Mouse (Mus musculus) lung, postnatal 10 days (tissue): Measurements from ENCODE around the gene Dpagt1.
"Not testable (repeated sequence)": the region's sequence is repeated elsewhere in the genome, so short reads cannot be mapped to it uniquely, and the experiment has no call there.

ENCODE experiments used
- DNase-seq: peaks from one replicate; pipeline ENCODE4 v3.0.0; 2021

The Dpagt1 gene

GRCm38 (mm10) chr9:44325768-44326370 is at the start of gene Dpagt1:
TSS of gene Dpagt1 (plus strand) at chr9:44326019.
- DNase-seq: no peak

DNA sequence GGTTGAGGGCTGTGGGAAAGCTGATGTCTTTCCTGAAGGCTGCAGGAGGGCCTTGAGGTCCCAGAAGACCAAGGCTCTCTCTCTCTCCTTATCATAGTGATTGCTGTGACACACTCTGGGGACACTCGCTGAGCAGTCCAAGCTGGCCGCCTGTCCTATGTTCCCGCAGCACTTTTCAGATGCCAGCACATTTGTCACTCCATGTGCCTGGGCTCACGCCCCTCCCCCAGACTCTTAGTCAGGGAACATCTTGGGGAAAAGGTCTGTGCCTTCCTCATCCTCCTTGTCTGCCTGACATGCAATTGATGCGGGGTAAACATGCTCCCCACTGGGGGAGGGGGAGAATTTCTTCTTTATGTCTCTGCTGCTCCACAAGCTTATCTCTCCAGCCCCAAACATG is 42.6 kb upstream of the Dpagt1 start:
- DNase-seq: no peak

DNA sequence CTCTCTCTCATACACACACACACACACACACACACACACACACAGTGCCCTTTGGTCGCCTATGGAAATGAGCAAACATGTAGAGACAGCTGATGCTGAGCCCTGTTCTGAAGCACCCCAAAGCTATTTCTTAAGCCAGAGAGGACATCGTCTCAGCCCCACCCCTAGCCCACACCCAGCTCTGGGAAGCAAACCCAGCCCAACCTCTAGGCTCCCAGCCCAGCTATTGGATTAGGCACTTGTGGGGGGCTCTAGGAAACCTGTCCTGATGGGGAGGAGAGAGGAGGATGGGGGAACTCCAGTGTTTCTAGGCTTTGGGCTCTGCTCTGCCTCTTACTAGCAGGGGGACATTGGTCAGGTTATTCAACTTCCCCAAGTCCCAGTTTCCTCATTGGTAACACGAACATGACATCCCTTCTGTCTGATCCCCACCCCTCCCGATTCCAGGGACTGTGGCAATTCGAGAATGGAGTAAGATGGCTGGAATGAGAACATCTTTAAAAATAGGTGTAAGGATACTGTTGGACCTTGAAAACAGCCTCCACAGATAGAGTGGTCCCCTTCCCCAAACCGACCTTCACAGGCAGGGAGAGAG is 39.5 kb upstream of the Dpagt1 start:
- DNase-seq: peak; percentile 19

DNA sequence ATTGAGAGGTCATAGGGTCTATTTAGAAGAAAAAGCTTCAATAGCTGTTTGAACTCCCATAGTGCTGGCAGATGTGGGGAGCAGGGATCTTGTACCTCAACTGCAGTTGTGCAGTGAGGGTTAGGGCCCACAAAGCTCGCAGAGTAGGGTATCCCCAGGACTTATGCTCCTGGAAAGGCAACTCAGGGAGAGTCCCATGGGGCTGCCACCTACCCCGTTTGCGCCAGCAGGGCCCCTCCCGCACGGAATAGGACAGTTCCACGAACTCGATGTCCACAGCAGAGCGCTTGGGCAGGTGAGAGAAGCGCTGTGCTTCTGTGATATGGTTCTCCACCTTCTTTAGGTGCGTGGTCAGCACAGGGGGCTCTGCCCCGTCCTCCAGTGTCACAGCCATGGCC is 38.8 kb upstream of the Dpagt1 start:
- DNase-seq: no peak

- DNase-seq: peak; percentile 37
Measured at GRCm38 (mm10) chr9:44287401-44288075, 38.3 kb upstream of the Dpagt1 start.

- DNase-seq: peak; percentile 21
Measured at GRCm38 (mm10) chr9:44288076-44288958, 37.5 kb upstream of the Dpagt1 start, which contains the start of gene Abcg4. TSS of gene Abcg4 (minus strand) at chr9:44288615.

DNA sequence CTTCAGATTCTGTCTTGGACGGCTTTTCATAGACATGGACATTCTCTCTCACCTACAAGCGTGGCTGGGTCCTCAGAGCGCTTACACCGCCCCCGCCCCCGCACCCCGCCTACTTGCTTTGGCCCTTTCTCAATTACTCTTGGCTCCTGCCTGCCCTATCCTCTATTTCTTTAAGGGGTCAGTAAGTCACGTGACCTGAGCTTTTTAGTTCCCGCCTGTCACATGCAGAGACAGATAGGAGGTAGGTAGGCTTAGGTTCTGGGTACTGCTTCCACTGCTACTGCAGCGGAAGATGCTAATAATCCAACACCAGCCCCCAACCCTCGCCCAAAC is 36.9 kb upstream of the Dpagt1 start:
- DNase-seq: no peak

- peak; percentile 61 for DNase-seq
Measured at GRCm38 (mm10) chr9:44292490-44292889, 33.3 kb upstream of the Dpagt1 start.

DNA sequence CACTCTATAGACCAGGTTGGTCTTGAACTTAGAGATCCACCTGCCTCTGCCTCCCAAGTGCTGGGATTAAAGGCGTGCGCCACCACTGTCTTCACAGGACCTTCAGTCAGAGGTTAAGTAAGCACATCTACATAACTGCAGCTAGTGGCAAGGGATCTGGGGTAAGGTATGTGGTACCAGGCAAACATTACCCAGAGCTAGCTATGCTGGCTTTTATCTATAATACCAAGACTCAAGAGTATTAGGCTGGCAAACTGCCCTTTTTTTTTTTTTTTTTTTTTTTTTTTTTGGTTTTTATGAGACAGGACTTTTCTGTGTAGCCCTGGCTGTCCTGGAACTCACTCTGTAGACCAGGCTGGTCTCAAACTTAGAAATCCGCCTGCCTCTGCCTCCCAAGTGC is 25.8 kb upstream of the Dpagt1 start:
- not testable (repeated sequence) for DNase-seq

GRCm38 (mm10) chr9:44305466-44306079 is 20.2 kb upstream of the Dpagt1 start, which contains the start of gene Hinfp:
TSS of gene Hinfp (minus strand) at chr9:44305671.
- peak; percentile 99 for DNase-seq

- DNase-seq: no peak
Measured at GRCm38 (mm10) chr9:44306532-44306931, 19.3 kb upstream of the Dpagt1 start.

- no peak for DNase-seq
Measured at GRCm38 (mm10) chr9:44307248-44307647, 18.6 kb upstream of the Dpagt1 start.

DNA sequence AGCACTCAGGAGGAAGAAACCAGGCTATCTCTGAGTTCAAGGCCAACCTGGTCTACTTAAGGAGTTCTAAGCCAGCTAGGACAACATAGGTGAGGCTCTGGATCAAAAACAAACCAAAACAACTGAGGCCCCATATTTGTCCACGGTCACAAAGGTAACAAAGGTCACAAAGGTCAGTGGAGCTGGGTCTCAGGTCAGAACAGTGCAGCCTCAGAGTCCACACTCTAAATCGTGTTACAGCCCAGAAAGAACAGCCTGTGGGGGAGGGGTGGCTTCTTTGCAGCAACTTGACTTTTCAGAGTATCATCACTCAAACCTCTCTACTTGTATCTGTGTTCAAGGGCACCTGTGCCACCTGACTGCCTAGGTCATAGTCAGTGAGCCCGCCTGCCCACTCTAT is 16.1 kb upstream of the Dpagt1 start:
- no peak for DNase-seq

DNA sequence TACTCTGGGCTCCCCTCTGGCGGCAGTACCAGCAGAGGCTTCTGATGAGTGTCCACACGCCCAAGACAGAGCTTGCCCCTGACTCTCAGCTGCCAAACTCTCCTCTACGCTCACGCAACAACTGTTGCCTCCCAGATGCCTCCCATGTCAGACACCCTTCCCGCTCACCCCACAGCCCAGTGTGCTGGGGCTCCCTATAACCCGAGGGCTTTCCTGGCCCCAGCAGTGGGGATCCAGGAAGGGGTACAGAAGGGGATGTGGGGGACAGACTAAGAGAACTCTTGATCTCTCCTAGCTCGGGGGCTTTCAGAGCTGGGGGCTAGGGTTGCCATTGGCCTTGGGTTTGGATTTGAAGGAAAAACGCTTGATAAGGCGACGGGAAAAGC is 15.1 kb upstream of the Dpagt1 start:
- no peak for DNase-seq

DNA sequence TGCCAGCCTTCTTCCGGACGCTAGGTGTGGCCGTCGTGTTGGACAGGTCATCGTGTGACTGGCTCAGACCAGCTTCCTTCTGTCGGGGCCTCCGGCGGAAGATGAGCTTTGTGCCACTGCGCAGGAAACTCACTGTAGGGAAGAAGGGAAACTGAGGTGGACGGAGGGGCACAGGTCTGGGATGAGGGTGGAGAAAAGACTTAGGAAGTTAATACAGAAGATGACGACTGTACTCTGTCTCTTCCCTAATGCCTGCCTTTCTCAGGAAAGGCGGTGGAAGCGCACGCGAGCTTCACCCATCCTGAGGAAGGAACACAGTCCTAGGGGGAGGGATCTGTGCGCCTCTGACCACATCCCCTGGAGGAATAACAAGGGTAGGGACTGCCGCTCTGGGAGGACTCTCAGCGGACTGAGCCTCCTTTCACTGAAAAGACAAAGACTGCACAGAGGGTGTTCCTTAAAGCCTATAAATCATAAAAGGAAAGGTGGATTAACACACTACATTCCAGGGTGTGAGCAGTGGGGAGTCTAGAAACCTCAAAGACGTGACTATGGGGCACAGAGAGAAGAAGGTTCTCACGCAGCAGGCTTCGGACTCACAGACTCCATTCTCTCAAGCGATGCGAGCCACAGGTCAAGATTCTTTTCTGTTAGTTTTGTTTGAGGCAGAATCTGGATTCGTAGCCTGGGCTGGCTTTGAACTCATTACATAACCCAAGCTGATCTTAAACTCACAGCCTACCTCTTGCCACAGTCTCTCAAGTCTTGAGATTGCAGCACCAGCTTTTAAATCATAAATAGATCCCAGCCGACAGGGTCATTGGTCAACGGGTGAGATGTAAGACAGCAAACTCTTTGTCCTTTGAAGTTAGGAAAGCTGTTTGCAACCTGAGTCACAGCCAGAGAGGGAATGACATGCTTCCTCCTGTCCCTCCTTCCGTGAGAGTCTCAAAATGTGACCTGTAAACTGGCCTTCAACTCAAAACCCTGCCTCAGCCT is 14.4 kb upstream of the Dpagt1 start:
- DNase-seq: peak; percentile 68

DNA sequence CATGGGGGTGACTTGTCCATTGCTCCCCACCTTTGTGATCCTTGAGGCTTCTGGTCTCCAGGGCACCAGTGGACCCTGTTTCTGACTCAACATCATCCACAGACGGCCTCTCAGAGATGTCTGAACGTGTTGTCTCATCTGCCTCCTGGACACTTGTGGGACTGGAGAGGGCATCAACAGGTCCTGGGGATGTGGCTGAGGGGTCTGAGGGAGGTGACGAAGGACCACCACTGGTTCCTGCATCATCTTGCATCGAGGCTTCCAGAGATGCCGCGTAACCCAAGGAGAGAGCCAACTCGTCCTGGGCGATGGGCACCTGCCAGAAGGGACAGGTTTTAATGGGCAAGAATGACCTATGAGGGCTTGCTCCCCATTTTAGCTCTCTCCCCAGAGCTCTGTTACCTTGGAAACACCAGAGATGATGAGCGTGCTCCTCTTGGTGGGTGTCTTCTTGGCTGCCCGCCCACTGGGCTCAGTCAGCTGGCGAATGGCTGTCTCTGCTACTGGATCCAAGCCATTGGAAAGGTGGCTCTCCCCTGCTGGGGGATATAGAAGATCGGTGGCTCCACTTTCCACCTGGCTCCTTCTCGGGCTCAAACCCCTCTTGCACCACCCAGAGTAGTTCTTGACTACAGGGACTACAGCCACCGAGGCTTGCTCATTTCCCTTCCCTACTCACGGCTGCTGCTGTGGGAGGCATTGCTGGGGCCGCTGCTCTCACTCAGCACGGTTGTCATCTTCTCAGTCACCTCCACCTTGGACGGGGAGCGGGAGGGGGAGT is 12.2 kb upstream of the Dpagt1 start:
- no peak for DNase-seq

GRCm38 (mm10) chr9:44314257-44314547 is 11.6 kb upstream of the Dpagt1 start:
- no peak for DNase-seq

- no peak for DNase-seq
Measured at GRCm38 (mm10) chr9:44314910-44315309, 10.9 kb upstream of the Dpagt1 start.

- no peak for DNase-seq
Measured at GRCm38 (mm10) chr9:44317452-44317851, 8.4 kb upstream of the Dpagt1 start.

GRCm38 (mm10) chr9:44318076-44318825 is 7.6 kb upstream of the Dpagt1 start:
- DNase-seq: no peak

- DNase-seq: no peak
Measured at GRCm38 (mm10) chr9:44318826-44319095, 7.1 kb upstream of the Dpagt1 start.
